Mouse (Mus musculus) induced T-regulatory cell, adult 2 months (primary cell): Measurements from ENCODE around the gene Cpne7.
A peak's percentile ranks its signal among the peaks of the same experiment; 100 is the strongest.

Source experiments
- DNase-seq: peaks from one replicate; pipeline ENCODE4 v3.0.0-alpha.2; 2012; ENCODE audit warnings: low read depth

Cpne7 gene

GRCm38 (mm10) chr8:123117127-123117731, at the start of gene Cpne7:
Cpne7 (plus strand) TSS chr8:123117374.
- peak; percentile 47 for DNase-seq

GRCm38 (mm10) chr8:123071176-123071575, 46.0 kb upstream of the Cpne7 start:
- DNase-seq: no peak

- no peak for DNase-seq
Measured at GRCm38 (mm10) chr8:123077213-123077612, 40.0 kb upstream of the Cpne7 start.

- no peak for DNase-seq
Measured at GRCm38 (mm10) chr8:123082993-123083392, 34.2 kb upstream of the Cpne7 start.

GRCm38 (mm10) chr8:123083610-123084009, 33.6 kb upstream of the Cpne7 start:
- no peak for DNase-seq

- DNase-seq: no peak
Measured at GRCm38 (mm10) chr8:123087289-123087688, 29.9 kb upstream of the Cpne7 start.

- DNase-seq: no peak
Measured at GRCm38 (mm10) chr8:123097216-123097615, 20.0 kb upstream of the Cpne7 start.

GRCm38 (mm10) chr8:123097786-123098584, 19.2 kb upstream of the Cpne7 start:
- no peak for DNase-seq

GRCm38 (mm10) chr8:123100288-123100687, 16.9 kb upstream of the Cpne7 start:
- no peak for DNase-seq

- no peak for DNase-seq
Measured at GRCm38 (mm10) chr8:123101244-123101643, 15.9 kb upstream of the Cpne7 start.

- peak; percentile 93 for DNase-seq
Measured at GRCm38 (mm10) chr8:123101735-123102685, 15.2 kb upstream of the Cpne7 start, which contains the start of gene Rpl13. Rpl13 (plus strand) TSS chr8:123102350.

- peak; percentile 51 for DNase-seq
Measured at GRCm38 (mm10) chr8:123102855-123103254, 14.3 kb upstream of the Cpne7 start.

- DNase-seq: peak; percentile 46
Measured at GRCm38 (mm10) chr8:123103285-123103684, 13.9 kb upstream of the Cpne7 start.

GRCm38 (mm10) chr8:123104046-123104767, 13.0 kb upstream of the Cpne7 start:
- DNase-seq: peak; percentile 20

GRCm38 (mm10) chr8:123105553-123106326, 11.4 kb upstream of the Cpne7 start:
- peak; percentile 85 for DNase-seq

- DNase-seq: peak; percentile 72
Measured at GRCm38 (mm10) chr8:123106531-123106930, 10.6 kb upstream of the Cpne7 start.

- DNase-seq: peak; percentile 43
Measured at GRCm38 (mm10) chr8:123108010-123108409, 9.2 kb upstream of the Cpne7 start.

GRCm38 (mm10) chr8:123108953-123109352, 8.2 kb upstream of the Cpne7 start:
- DNase-seq: no peak

GRCm38 (mm10) chr8:123110649-123111048, 6.5 kb upstream of the Cpne7 start:
- DNase-seq: peak; percentile 86

GRCm38 (mm10) chr8:123112892-123113291, 4.3 kb upstream of the Cpne7 start:
- no peak for DNase-seq
